Mouse (Mus musculus) heart, postnatal 0 days (tissue): ENCODE results near the gene Yy1.

Experiments
- CTCF ChIP-seq: IDR thresholded peaks from 2 replicates; pipeline ENCODE4 v1.5.1; 2016; ENCODE audit warnings: antibody characterized with exemption, control low read depth, low read depth
- EP300 ChIP-seq: IDR thresholded peaks from 2 replicates; pipeline ENCODE4 v1.6.1; 2016; ENCODE audit warnings: antibody characterized with exemption, low read depth

GRCm38 (mm10) chr12:108858486-108858885 is 65.7 kb downstream of the Yy1 start:
- TF ChIP-seq CTCF: no peak
- TF ChIP-seq EP300: no peak
